Mouse (Mus musculus) adrenal gland, adult 2 months (tissue): ENCODE measurements around the gene Adad2. TPM values are rescaled to one million over a fixed set of nuclear protein-coding genes. Genes with fewer than 3 reads are reported as not detected.

ENCODE experiments used
- DNase-seq: peaks from one replicate; pipeline ENCODE4 v3.0.0; 2021
- polyA plus RNA-seq: library from polyadenylated mRNA; depleted of rRNA; stranded (reverse); fragments of >200 nt; gene quantifications from 2 replicates; pipeline ENCODE4 v1.2.3, GENCODE M21; 2012
- total RNA-seq, 2 experiments: library from RNA; stranded (reverse); gene quantifications; 2 replicates each; pipeline ENCODE4 v1.2.3; 2021

Gene Adad2
- total and polyA plus RNA-seq, 3 experiments: not detected

- no peak for DNase-seq
These were observed 4.3 kb downstream of the Adad2 start for GRCm38 (mm10) chr8:119616811-119617210.

GRCm38 (mm10) chr8:119617586-119617985, 5.0 kb downstream of the Adad2 start:
- peak; percentile 45 for DNase-seq

DNA sequence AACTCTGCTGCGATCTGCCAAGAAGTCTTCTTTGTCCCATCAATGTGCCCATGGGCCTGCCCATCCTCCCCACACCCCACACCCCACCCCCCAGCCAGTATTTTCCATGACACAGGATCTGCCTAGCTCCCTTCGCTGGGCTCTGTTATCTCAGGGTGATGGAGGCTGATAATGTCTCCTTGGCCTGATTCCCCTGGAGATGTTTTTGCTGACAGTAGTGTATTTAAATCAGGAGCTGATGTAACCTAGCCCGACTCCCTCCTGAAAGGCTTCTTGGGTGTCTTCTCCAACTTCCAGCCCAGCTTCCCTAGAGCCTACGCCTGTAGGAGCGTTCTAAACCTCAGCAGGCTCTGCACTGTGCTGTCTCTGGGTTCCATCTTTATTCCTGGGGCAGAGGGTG, 6.3 kb downstream of the Adad2 start:
- DNase-seq: no peak

DNA sequence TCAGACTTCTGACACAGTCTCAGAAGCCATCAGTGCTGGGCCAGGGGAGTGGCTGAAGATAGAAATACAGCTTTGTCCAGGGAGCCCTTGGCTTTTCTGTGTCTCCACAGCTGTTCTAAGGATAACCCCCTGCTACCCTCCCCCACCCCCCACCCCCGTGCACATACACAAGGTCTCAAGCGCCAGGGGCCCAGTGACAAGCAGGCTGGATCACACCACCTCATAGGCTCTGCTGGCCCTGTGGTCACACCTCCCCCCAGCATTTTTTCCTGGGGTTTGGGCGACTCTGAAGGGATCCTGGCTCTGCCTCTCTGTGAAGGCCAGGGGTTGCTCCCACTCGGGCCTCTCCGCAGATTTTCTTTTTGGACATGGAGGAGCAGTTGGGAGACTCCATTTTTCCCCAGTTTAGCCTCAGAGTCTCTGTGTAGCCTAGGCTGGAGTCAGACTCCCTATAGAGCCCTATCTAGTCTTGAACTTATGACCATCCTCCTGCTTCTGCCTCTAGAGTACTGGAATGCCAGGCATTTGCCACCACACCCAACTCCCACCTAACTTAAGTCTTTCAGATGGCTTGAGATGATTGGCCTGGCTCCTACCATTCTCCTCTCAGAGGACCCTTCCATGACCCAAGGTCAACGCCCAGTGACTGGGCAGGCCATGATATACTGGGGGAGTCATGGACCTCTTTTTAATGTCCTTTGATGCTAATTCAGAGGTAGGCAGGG, 7.7 kb downstream of the Adad2 start:
- no peak for DNase-seq

GRCm38 (mm10) chr8:119620848-119621465, 8.4 kb downstream of the Adad2 start:
- no peak for DNase-seq

GRCm38 (mm10) chr8:119622555-119622954, 10.0 kb downstream of the Adad2 start:
- DNase-seq: no peak

DNA sequence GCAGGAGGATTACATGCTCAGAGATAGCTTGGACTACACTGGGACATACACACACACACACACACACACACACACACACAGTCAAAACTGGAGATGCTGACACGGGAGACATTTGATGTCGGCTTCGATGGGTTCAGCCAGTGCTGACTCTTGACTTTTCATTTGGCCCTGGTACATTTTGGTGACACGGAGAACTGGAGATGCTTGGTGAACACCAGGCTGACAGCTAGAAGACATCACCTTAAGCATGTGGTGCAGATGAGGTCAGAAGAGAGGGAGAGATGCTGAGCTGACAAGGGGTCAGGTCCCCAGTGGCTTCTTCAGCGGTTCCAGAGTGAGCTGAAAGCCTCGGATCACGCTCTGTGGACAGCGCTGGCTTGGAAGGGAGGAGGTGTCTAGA, 10.5 kb downstream of the Adad2 start:
- no peak for DNase-seq

DNA sequence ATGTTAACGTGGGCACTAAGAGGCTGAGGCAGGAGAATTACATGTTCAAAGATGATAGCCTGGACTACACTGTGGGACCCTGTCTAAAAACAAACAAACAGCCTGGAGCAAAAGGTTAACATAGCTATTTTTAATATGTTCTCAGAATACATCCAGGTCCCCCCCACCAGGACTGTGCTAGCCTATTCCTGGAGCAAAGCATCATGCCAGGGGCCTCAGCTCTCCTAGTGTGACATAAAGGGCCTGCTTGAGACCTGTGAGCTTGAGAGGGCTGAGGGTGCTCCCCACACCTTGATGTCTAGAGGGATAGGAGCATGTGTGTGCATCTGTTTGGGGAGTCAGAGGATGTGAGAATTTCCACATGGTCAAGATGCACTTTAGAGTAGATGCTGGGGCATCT, 11.2 kb downstream of the Adad2 start:
- DNase-seq: no peak

DNA sequence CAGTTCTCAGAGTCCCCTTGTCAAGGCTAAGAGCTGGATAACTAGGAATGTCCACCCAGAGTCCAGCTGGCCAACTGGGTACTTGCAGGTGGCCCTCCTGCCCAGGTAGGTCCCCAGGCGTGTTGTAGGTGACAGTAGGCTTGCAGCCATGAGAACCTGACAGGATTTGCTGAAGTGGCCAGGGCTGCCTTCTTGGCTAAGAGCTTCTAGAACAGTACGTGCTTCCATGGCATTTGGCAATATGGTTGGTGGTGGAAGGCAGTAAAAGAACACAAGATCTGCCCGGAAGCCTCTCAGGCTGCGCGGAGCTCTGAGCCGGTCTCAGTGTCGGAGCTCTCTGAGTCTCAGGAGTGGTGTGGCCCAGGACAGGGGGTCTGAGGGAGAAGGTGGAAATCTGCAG, 12.4 kb downstream of the Adad2 start:
- no peak for DNase-seq

GRCm38 (mm10) chr8:119625788-119626187, 13.2 kb downstream of the Adad2 start:
- no peak for DNase-seq

DNA sequence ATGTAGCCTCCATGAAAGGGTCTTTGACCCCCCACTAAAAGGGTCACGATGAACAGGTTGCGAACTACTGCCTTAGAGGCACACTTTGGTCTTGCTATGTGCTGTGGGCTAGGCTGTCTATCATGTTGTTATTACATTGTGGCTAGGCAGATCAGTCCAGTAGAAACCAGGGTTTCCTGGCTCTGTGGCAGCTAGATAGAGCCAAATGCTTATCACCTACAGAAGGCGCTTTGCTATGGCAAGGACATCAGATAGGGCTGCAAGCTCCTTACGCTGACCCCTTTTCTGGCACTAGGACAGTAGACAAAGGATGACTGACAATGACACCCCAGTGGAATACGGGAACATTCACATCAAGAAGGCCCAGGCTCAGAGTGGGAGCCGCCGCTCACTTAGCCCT, 14.7 kb downstream of the Adad2 start:
- DNase-seq: no peak

- no peak for DNase-seq
These were observed 15.2 kb downstream of the Adad2 start for GRCm38 (mm10) chr8:119627613-119628359.

- DNase-seq: peak; percentile 44
These were observed 18.3 kb downstream of the Adad2 start for GRCm38 (mm10) chr8:119630841-119631240.

- no peak for DNase-seq
These were observed 19.7 kb downstream of the Adad2 start for GRCm38 (mm10) chr8:119632246-119632645.

DNA sequence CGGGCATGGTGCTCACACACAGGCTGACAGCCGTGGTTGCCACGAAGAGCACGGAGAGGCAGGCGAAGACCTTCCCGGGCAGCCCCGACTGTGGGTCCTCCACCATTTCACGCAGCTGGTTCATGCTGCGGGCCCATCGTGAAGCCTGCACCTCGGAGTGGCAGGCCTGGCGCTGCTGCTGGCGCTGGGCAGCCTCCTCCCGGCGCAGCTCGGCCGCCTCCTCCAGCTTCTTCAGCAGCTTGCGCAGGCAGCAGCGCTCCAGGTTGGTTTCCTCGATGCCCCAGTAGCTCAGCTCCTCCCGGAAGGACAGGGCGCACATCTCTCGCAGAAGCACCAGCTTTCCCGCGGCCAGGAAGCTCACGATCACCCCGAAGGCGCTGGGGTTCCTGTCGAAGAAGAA, 20.4 kb downstream of the Adad2 start:
- DNase-seq: no peak

DNA sequence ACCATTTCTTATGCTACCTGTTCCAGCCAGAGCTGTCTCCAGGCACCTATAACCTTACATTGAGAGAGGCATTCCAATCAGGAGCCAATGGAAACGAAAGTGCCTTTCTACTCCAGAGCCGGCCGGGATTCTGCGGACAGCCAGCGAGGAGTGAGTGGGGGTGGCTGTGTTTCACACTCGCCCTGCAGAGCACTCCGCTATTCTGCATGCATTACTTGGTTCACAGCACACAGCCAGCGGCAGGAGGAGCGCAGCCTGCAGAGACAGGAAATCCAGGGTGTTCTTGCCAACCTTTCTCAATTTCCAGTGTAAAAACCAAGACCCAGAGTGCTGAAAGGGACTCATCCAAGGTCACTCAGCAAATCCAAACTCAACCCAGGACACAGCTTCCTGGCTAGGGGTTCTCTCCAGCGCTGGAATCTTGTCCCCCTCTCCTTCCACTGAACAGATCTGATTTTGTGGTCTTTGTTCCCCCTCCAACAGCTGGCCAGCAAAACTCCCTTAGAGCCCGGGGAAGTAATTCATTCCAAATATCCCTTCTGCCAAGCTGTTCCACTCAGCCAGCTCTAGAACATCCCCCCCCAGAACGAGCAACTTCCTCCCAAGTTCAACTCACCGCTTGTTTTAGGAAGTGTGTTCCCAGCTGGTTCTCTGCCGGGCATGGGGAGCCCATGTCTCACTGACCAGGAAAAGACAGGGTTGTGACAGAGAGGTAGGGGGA, 22.2 kb downstream of the Adad2 start:
- no peak for DNase-seq

- DNase-seq: no peak
These were observed 22.8 kb downstream of the Adad2 start, which contains the start of gene Kcng4 for GRCm38 (mm10) chr8:119635378-119635777. Gene Kcng4, minus strand, starts transcription at chr8:119635680.

GRCm38 (mm10) chr8:119635958-119636357, 23.4 kb downstream of the Adad2 start:
- peak; percentile 47 for DNase-seq

GRCm38 (mm10) chr8:119636766-119637165, 24.2 kb downstream of the Adad2 start:
- peak; percentile 75 for DNase-seq

GRCm38 (mm10) chr8:119637381-119637780, 24.8 kb downstream of the Adad2 start:
- no peak for DNase-seq

- no peak for DNase-seq
These were observed 25.7 kb downstream of the Adad2 start for GRCm38 (mm10) chr8:119638261-119638660.

DNA sequence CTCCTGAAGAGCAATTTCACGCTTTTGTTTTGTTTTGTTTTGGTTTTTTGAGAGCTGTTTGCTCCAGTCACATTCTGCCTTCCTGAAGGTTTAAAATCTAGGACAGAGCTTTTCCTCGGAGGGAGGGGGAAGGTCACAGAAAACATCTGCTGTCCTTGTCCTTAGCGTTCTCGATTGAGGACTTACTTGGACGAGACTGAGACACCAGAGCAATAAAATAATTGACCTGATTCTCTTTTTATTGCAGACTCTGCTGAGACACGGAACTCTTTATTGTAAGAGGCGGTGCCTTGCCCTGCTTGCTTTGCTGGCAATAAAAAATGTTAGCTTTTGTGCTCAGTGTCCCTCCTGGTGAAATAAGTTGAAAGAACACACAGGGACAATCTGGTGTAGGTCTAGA, 27.3 kb downstream of the Adad2 start:
- peak; percentile 55 for DNase-seq
